Mouse (Mus musculus): ENCODE data around the gene Atg14.
"Not testable (repeated sequence)": the region's sequence is repeated elsewhere in the genome, so short reads cannot be mapped to it uniquely, and the experiment has no call there.

Atg14 gene

GRCm38 (mm10) chr14:47542283-47542682 lies 28.2 kb downstream of the Atg14 start:
- no peak for DNase-seq (ENCODE audit: low read depth)

GRCm38 (mm10) chr14:47541325-47541948 lies 29.0 kb downstream of the Atg14 start:
- DNase-seq (ENCODE audit: low read depth), result peak; percentile 44

- DNase-seq (ENCODE audit: low read depth), result no peak
These were observed 35.4 kb downstream of the Atg14 start for GRCm38 (mm10) chr14:47535096-47535495.

DNA sequence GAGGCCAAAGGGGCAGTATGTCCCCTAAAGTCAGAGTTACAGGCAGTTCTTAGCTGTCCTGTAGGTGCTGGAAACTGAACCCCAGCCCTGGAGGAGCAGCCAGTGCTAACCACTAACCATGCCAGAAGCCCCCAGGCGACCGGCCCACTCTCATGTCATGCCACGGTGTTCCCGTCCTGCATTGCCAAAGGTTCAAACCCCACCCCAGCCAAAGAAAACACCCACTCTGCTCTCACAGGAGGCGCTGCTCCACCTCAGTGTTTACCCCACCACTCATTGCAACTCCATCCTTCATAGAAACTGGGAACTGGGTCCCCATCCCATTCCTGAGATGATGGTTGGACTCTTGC lies 36.3 kb downstream of the Atg14 start:
- DNase-seq (ENCODE audit: low read depth), result no peak

GRCm38 (mm10) chr14:47533365-47534175 lies 36.9 kb downstream of the Atg14 start:
- peak; percentile 72 for DNase-seq (ENCODE audit: low read depth)

DNA sequence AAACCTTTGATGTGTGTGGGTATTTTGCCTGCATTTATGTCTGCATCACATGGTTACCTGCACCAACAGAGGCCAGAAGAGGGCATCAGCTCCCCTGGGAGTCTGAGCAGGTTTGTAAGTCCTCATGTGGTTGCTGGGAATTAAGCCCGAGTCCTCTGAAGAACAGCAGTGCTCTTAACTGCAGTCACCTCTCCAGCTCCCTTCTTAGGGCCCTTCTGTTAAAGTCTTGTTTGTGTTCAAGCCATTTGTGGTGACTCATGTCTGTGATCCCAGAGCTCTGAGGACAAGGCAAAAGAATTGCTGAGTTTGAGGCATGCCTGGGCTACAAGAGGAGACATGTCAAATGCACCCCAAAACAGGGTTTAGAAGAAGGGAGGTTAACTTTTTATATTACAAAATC lies 38.0 kb downstream of the Atg14 start:
- DNase-seq (ENCODE audit: low read depth), result no peak

- not testable (repeated sequence) for DNase-seq (ENCODE audit: low read depth)
These were observed 40.9 kb downstream of the Atg14 start for GRCm38 (mm10) chr14:47529592-47529991.

- peak; percentile 80 for DNase-seq (ENCODE audit: low read depth)
These were observed 41.4 kb downstream of the Atg14 start for GRCm38 (mm10) chr14:47529019-47529418.

GRCm38 (mm10) chr14:47528293-47528692 lies 42.2 kb downstream of the Atg14 start:
- no peak for DNase-seq (ENCODE audit: low read depth)

- no peak for DNase-seq (ENCODE audit: low read depth)
These were observed 42.6 kb downstream of the Atg14 start for GRCm38 (mm10) chr14:47527833-47528232.

GRCm38 (mm10) chr14:47525861-47526260 lies 44.6 kb downstream of the Atg14 start:
- DNase-seq (ENCODE audit: low read depth), result no peak

- DNase-seq (ENCODE audit: low read depth), result no peak
These were observed 45.1 kb downstream of the Atg14 start for GRCm38 (mm10) chr14:47525374-47525773.

- DNase-seq (ENCODE audit: low read depth), result no peak
These were observed 48.1 kb downstream of the Atg14 start for GRCm38 (mm10) chr14:47522301-47522700.

- DNase-seq (ENCODE audit: low read depth), result no peak
These were observed 48.8 kb downstream of the Atg14 start for GRCm38 (mm10) chr14:47521609-47522008.

GRCm38 (mm10) chr14:47520751-47521449 lies 49.5 kb downstream of the Atg14 start:
- DNase-seq (ENCODE audit: low read depth), result no peak

GRCm38 (mm10) chr14:47518619-47519018 lies 51.8 kb downstream of the Atg14 start:
- peak; percentile 67 for DNase-seq (ENCODE audit: low read depth)

DNA sequence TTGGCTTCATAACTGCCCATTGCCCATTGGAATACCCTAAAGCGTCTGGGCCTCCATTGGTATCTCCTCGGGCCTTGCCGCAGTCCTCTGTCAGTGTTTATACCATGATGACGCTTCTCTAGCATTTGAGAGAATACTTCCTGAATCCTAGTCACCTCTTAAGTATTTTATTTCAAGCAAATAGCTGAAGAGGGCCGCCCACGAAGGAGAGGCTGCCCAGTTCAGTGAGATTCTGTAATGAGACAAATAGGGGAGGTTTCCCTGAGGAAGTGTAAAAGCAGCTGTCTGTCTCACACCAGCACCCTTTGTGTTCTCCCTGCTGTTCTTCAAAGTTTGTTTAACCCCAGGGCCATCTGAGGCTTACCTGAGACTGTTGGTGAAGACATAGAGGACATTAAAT lies 53.7 kb downstream of the Atg14 start:
- DNase-seq (ENCODE audit: low read depth), result no peak

DNA sequence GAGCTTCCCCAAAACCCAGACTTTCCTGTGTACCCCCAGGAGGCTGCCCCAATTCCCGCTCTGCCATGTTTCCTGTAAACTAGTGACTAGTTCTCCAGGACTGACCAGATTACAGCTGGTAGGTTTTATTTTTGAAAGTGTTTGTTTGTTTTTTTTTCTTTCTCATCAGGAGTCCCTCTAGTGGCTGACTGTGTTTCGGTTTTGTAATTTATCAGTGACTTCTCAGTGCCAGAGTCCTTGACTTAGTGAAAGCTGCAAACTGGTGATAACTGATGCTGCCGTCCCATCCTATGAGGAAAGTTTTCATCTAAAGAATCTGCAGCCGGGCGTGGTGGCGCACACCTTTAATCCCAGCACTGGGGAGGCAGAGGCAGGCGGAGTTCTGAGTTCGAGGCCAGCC lies 54.8 kb downstream of the Atg14 start:
- peak; percentile 49 for DNase-seq (ENCODE audit: low read depth)

DNA sequence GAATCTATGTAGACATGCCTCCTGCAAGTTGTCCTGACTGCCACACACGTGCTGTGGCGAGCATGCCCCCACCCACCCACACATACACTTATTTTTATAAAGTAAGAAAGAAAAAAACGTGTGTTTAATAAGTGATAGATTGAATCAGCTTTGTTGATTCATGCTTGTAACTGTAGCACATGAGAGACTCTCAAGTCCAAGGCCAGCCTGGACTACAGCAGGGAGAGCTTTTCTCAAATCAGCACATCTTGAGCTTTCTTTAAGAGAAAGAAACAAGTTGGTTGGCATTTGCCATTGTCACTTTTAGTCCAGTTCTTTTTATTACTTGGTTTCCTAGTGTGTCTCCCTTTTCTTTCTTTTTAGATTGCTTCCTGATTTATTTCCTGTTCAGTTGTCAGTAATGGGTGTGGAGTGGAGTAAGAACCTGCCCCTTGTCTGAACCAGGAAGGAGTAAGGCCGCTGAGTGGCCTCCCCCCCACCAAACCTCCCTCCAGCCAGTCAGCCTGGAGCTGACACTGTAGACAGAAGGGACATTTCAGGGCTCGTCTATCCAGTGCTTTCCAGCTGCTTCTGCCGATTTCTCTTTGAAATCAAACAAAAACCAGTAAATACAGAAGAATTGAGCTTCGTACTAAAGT lies 55.5 kb downstream of the Atg14 start:
- DNase-seq (ENCODE audit: low read depth), result peak; percentile 40

GRCm38 (mm10) chr14:47513606-47514005 lies 56.8 kb downstream of the Atg14 start:
- no peak for DNase-seq (ENCODE audit: low read depth)

- DNase-seq (ENCODE audit: low read depth), result no peak
These were observed 60.2 kb downstream of the Atg14 start for GRCm38 (mm10) chr14:47510244-47510643.

DNA sequence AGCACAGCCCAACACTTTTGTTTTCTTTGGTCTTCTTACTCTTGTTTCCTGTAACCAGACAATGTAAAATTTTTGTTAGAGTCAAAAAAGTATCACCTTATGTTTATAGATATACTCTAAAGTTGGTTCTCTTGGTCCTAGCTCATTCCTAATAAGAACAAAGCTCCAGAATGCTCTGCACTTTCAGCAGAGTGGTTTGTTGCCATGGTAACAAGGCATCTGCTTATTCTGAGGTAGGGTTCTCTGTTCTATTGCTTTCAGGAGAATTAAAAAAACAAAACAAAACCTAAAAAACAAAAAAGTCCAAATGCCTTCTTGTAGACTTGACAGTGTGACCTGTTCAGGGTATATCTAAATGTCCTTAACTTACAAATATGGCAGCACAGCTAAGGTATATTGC lies 62.4 kb downstream of the Atg14 start:
- no peak for DNase-seq (ENCODE audit: low read depth)

GRCm38 (mm10) chr14:47506676-47507075 lies 63.8 kb downstream of the Atg14 start:
- no peak for DNase-seq (ENCODE audit: low read depth)
